Mouse (Mus musculus) liver, postnatal 0 days (tissue): ENCODE measurements at regions not wholly inside any gene's neighbourhood (a gene's known extent, or its start where the extent isn't known, plus 50 kb on each side); places are given as distances from the start of the nearest gene placed in this dataset.

Experiments used
- CTCF ChIP-seq: sonication (generic); IDR thresholded peaks from 2 replicates; pipeline ENCODE4 v1.5.1; 2016; ENCODE audit warnings: antibody characterized with exemption, low read depth
- EP300 ChIP-seq: IDR thresholded peaks from 2 replicates; pipeline ENCODE4 v1.6.1; 2016; ENCODE audit warnings: antibody characterized with exemption, low read depth, mild to moderate bottlenecking

GRCm38 (mm10) chr1:72013863-72014262 is 198.2 kb downstream of the Mreg start:
- TF ChIP-seq EP300 = no peak
- TF ChIP-seq CTCF = no peak
